Mouse (Mus musculus): ENCODE data around the gene Nalcn.

GRCm38 (mm10) chr14:123352973-123353372, 274.0 kb downstream of the Nalcn start:
- TF ChIP-seq TBP (conservative IDR thresholded peaks at IDR 0.05; ENCODE audit: low read depth, low read length) = no peak
- TF ChIP-seq CTCF (conservative IDR thresholded peaks at IDR 0.05 in 1 of 2, IDR thresholded peaks at IDR 0.05 in 1 of 2; ENCODE audit: low read depth in 2 of 2, low read length in 2 of 2) = peak; percentile 24 to 60; a peak in 2 of 4 replicates
- TF ChIP-seq MAZ (IDR thresholded peaks at IDR 0.05; ENCODE audit: low read depth, low read length) = no peak
- TF ChIP-seq NRF1 (IDR thresholded peaks at IDR 0.05; ENCODE audit: low read depth, low read length) = no peak
- TF ChIP-seq EP300 (IDR thresholded peaks at IDR 0.05; ENCODE audit: low read length) = no peak
- TF ChIP-seq MYC (IDR thresholded peaks at IDR 0.05; ENCODE audit: low read depth, low read length) = no peak
- TF ChIP-seq CHD1 (IDR thresholded peaks at IDR 0.05; ENCODE audit: low read depth, low read length) = no peak
- TF ChIP-seq USF1 (IDR thresholded peaks at IDR 0.05; ENCODE audit: low read depth, low read length) = no peak
- no peak for TF ChIP-seq IRF4 (IDR thresholded peaks at IDR 0.05; ENCODE audit: low read depth, low read length)
- no peak for TF ChIP-seq MAFK (IDR thresholded peaks at IDR 0.05; ENCODE audit: insufficient replicate concordance, low read length)
- no peak for TF ChIP-seq SIN3A (IDR thresholded peaks at IDR 0.05; ENCODE audit: low read length)
- TF ChIP-seq USF2 (conservative IDR thresholded peaks at IDR 0.05; ENCODE audit: low read depth, low read length) = no peak
- TF ChIP-seq MAX (IDR thresholded peaks at IDR 0.05; ENCODE audit: low read length) = no peak
